Mouse (Mus musculus) inflammation-experienced regulatory T-cells, adult 6 months (primary cell): Measurements from ENCODE around the gene Ampd3. TPM values are rescaled to one million over a fixed set of nuclear protein-coding genes. Genes with fewer than 3 reads are reported as not detected.
A peak's percentile ranks its signal among the peaks of the same experiment; 100 is the strongest.

Experiments
- ATAC-seq: one replicate; pipeline ENCODE4 v1.8.0; 2017
- polyA plus RNA-seq, 3 experiments: library from polyadenylated mRNA; unstranded; fragments of 100-300 nt; shearing (Covaris generic); gene quantifications; one replicate each; pipeline ENCODE4 v1.2.1; 2017

The Ampd3 gene
- polyA plus RNA-seq, 3 experiments from 2014 or later, result 1.5 to 6.0 (median 5.0) TPM

- ATAC-seq, result no peak
Observed at GRCm38 (mm10) chr7:110804266-110804665, 36.3 kb downstream of the Ampd3 start.

GRCm38 (mm10) chr7:110807460-110808030 lies 39.5 kb downstream of the Ampd3 start:
- ATAC-seq, result no peak

DNA sequence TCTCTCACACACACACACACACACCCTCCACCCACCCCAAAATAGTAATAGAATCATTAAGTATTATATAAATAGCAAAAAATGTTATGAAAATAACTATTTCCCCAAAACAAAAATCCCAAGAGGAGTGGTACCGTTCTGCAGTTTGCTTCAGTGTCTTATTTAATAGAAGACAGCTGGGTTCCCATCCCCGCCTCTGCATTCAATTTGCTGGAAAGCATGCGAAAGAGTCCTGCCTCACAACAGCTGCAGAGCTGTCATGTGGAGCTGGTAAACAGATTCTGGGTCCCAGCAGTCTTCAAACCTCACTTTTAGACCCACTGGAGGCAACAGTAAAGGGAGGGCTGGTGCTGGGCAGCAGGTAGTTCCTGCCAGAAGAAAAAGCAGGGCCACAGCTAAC lies 41.0 kb downstream of the Ampd3 start:
- no peak for ATAC-seq

- ATAC-seq, result no peak
Observed at GRCm38 (mm10) chr7:110809585-110810557, 41.9 kb downstream of the Ampd3 start.

- no peak for ATAC-seq
Observed at GRCm38 (mm10) chr7:110810995-110811394, 43.0 kb downstream of the Ampd3 start.

DNA sequence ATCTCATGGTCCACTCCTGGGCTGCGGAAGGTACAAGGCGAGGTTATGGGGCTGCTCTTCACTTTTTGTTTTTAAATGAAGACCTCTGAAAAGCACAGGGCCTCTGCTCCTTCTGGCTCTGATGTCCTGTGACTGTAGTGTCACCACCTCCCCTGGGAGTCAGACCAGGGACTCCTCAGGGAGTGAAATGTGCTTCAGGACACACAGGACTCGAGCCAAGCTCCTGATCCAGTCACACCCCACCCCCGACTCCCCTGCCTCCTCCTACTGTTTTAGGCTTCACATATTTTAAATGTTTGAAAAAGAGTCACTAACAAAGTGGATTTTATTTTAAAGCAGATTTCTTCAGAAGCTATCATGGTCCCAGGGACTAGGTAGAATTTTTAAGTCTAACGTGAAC lies 43.5 kb downstream of the Ampd3 start:
- no peak for ATAC-seq

GRCm38 (mm10) chr7:110813983-110814382 lies 46.0 kb downstream of the Ampd3 start:
- no peak for ATAC-seq

DNA sequence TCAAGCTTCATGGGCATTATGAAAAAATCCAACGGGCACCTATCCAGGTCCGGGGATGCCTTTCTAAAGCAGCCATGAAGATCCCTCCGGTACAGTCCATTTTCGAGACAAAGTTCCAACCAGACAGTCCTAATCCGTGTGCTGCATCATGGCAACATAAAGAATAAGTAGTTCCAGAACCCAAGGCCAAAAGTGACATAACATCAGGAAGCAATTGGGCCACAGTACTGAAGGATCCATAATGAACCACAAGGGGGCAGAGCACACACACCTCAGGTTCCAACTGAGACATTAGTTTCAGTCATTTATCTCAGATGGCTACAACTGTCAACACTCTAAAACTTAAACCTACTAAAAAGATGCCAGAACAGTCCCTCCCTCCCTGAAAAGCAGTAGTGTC lies 48.0 kb downstream of the Ampd3 start:
- ATAC-seq, result peak; percentile 88

DNA sequence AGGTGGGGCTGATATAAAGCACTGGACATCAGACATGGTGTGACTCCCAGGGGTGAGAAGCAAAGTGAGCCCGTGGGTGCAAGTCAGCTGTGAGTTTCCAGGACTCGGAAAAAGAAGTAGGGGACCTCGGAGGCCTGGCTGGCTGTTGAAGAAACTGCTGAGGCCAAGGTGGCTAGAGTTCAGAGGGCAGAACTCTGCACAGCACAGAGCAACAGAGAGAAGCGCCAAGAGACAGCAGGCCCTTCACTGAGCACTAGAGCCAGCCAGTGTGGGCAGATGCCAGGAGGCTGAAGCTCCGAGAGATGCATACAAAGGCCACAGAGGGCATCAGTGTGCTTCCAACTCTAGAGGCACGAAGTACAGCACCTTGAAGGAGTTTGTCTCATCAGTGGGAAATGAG lies 50.2 kb downstream of the Ampd3 start:
- ATAC-seq, result no peak

DNA sequence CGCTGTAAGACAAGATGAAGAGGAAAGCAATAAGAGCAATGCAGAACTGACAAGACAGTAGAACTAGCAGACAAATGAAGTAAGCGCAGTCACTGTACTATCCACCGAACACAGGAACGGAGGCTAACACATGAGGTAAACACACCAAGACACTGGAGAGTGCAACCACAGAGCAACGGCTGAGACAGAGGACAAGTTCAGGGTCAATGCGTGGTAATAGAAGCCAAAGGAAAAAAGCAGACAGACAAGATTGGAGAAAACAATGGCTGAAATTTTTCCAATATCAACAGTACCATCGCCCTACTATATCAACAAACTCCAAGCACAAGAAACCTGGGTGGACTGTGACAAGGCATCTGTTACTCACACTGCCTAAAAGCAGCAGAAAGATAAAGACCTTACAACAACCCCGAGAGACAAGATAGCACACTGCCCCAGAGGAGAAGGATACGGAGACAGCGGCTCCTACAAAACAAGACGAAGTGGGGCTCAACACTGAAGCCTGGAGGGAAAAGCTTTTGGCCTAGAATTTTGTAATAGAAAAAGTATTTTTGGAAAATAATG lies 50.9 kb downstream of the Ampd3 start:
- ATAC-seq, result no peak

DNA sequence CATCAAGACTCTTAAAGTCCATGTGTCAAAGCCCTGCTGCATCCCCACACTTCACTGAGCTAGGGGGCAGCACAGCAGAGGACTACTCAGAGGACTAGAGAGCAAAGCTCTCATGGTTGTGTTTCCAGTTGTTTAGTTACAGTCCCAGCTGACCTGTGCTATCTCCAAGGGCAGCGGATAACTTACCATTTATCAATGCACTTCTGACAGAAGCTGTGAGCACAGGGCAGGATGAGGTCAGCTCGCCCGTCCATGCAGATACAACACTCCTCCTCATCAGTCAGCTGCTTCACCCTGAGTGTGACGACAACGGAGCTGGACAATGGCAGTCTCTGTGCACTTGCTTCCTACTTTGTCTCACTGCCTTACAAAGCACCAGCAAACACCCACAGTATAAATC lies 53.1 kb downstream of the Ampd3 start:
- no peak for ATAC-seq

DNA sequence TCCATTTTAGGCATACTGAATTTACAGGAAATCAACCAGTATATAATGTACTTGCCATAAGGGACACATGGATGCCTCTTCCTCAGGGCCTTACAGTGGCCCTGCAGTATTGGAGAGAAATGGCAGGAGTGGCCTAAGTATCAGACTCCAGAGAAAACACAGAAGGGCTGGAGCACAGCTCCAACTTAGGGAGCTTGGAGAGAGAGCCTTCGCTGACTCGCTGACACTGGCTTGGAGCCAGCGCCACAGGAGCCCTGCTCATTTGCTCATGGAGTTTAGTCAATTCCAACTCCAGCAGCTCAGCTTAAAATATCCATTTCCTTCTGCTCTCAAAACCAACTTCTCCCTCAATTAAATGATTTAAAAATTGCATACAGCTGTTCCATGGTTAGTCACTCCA lies 53.6 kb downstream of the Ampd3 start:
- no peak for ATAC-seq

- no peak for ATAC-seq
Observed at GRCm38 (mm10) chr7:110822055-110822454, 54.0 kb downstream of the Ampd3 start.

DNA sequence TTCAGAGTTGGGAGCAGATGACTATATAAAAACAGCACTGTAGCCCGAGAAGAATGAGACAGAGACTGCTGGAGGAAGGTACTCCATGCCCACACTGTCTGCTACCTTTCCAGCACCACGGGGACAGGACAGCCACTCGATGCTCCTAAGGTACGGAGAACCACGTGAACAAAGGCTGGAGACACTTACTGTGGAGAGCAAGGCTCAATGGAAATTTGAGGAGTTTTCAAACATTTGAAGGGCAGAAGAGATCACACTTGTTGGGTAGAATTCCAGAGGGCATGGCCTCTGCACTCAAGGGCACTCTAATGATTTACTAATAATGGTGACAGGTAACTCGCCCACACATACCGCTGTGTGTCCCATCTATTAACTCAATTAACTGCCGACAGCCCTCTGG lies 55.1 kb downstream of the Ampd3 start:
- ATAC-seq, result no peak

DNA sequence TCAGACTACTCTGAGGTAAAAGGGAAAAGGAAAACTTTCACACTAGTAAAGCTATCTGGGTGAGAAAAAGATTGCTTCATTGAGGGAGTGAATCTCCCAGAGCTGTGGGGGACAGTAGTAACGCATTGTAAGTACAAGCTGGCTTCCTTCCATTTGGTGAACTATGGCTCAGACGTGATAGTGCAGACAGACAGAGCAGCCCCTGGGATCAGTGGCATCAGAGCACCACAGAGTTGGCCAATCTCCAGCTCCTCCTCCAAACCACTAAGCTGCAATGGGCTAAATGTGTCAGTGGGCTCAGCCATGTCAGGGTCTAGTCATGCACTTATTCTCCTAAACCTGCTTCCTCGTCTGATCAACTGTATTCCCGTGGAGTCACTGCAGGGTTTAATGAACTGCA lies 55.6 kb downstream of the Ampd3 start:
- no peak for ATAC-seq

GRCm38 (mm10) chr7:110823995-110824953 lies 56.3 kb downstream of the Ampd3 start:
- no peak for ATAC-seq

DNA sequence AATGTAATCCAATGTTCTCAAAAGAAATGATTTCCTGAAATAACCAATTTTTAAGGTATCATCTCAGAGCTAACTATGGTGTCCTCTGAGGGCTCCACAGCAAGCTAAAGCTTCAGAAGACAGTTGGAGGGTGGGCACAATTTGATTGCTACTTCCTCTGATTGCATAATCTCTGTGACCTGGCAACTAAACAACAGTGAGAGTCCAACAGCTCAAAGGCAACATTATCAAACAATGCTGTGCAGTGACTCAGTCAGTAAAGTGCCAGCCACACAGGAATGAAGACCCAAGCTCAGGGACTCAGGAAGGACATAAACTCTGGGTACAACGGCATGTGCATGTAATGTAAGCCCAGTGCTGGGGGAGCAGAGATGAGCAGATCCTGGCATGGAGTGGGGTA lies 65.0 kb downstream of the Ampd3 start:
- no peak for ATAC-seq

GRCm38 (mm10) chr7:110834018-110834417 lies 66.0 kb downstream of the Ampd3 start:
- ATAC-seq, result no peak

GRCm38 (mm10) chr7:110834522-110834921 lies 66.5 kb downstream of the Ampd3 start:
- no peak for ATAC-seq

DNA sequence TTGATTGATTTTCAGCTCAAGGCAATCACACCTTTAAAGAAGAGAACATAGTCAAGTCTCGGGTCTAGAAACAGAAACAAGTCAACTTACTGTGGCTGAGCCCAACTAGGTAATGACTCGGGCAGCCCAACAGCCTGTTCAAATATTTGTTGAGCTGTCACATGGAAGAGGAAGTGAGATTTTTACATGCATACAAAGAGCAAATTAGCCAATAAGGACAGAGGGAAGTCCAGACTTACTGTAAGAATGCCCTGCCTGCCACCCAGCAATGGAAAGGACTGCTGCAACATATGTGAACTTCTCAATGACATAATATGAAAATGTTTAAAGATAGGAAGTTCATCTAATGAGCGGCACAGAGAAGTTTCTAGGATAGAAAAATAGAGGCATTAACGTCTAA lies 72.3 kb downstream of the Ampd3 start:
- no peak for ATAC-seq

DNA sequence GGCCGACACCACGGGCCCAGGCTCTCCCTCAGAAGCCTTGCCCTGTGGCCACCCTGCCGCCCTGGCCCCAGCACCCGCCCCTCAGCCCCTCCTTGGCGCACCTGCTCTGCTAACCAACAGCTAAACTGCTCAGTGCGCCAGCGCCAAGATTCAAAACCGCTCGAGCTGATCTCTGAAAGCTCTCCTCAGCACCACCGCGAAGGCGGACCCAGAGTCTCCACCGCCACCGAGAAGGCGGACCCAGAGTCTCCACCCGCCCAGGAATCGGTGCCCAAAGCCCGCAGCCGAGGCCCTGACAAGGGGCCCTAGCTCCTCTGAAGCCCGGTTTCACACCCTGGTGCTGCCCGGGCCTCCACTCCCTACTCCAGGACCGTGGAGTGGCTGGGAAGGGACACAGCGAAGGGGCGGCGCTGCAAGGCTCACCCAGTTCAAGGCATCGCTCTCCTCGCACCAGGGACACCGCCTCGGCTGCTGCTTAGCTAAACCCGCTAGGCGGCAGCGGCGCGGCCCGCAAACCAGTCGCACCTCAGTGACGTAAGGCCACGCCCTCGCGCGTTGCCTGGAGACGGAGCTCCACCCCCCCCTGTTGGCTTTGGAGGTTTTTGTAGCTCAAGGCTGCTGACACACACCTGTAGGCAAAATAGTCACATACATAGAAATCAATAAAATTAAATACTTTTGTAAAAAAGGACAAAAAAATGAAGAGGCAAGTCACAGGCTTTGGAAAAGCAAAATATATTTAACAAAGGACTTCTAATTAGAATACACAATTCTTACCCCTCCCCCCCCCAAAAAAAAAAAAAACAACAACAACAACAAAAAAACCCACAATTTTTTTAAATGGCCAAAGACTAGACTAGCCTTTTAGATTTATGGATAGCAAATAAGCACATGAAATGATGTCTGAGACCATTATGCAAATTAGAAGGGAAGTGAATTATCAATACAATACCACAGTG lies 76.2 kb downstream of the Ampd3 start, which contains the start of gene Rnf141:
TSS of gene Rnf141 (minus strand) at position 542 of the 959 bp plus-strand sequence.
- peak; percentile 88 for ATAC-seq
